Mouse (Mus musculus): ENCODE data around the gene Iqch.
A peak's percentile ranks its signal among the peaks of the same experiment; 100 is the strongest.

Gene Iqch

GRCm38 (mm10) chr9:63377270-63378142, 224.8 kb downstream of the Iqch start, which contains the start of gene Map2k5:
TSS of gene Map2k5 (minus strand) at chr9:63377902.
- peak; percentile 91 to 93 for DNase-seq (ENCODE audit: low spot score in 2 of 2)

GRCm38 (mm10) chr9:63373315-63373714, 229.0 kb downstream of the Iqch start:
- DNase-seq (ENCODE audit: low spot score in 2 of 2): no peak

GRCm38 (mm10) chr9:63372541-63372940, 229.8 kb downstream of the Iqch start:
- DNase-seq (ENCODE audit: low spot score in 2 of 2): no peak
